Mouse (Mus musculus) testis, adult 2 months (tissue): ENCODE data around the gene Nkx6-2. TPM values are rescaled to one million over a fixed set of nuclear protein-coding genes. Genes with fewer than 3 reads are reported as not detected.
A peak's percentile ranks its signal among the peaks of the same experiment; 100 is the strongest.

Source experiments
- H3K27ac ChIP-seq: fragments of 200-500 bp; 2 replicates; pipeline ENCODE4 v1.5.1; 2012; ENCODE audit warnings: low read depth, low read length; ENCODE audit not compliant: control insufficient read depth, insufficient read depth
- H3K27me3 ChIP-seq: fragments of 200-500 bp; 2 replicates; pipeline ENCODE4 v1.6.1; 2012; ENCODE audit warnings: mild to moderate bottlenecking, low read length, moderate library complexity; ENCODE audit not compliant: control insufficient read depth, insufficient read depth
- H3K36me3 ChIP-seq: fragments of 200-500 bp; 2 replicates; pipeline ENCODE4 v1.6.1; 2012; ENCODE audit warnings: mild to moderate bottlenecking, low read length; ENCODE audit not compliant: control insufficient read depth, insufficient read depth
- H3K4me1 ChIP-seq: fragments of 200-500 bp; 2 replicates; pipeline ENCODE4 v1.6.1; 2012; ENCODE audit warnings: low read length; ENCODE audit not compliant: control insufficient read depth, insufficient read depth
- H3K4me3 ChIP-seq: fragments of 200-500 bp; 2 replicates; pipeline ENCODE4 v1.5.1; 2012; ENCODE audit warnings: low read depth, mild to moderate bottlenecking, low read length, moderate library complexity, mixed read lengths; ENCODE audit not compliant: control insufficient read depth
- CTCF ChIP-seq: fragments of 200-500 bp; IDR thresholded peaks from 2 replicates; pipeline ENCODE4 v1.5.1; 2012; ENCODE audit warnings: low read depth, mild to moderate bottlenecking, inconsistent platforms, low read length, moderate library complexity; ENCODE audit not compliant: control insufficient read depth, insufficient read depth, insufficient replicate concordance
- POLR2A ChIP-seq: fragments of 200-500 bp; IDR thresholded peaks from 2 replicates; pipeline ENCODE4 v1.6.1; 2012; ENCODE audit warnings: low read depth, mild to moderate bottlenecking, inconsistent platforms, low read length, moderate library complexity; ENCODE audit not compliant: control insufficient read depth
- polyA plus RNA-seq: library from polyadenylated mRNA; depleted of rRNA; stranded (reverse); fragments of >200 nt; gene quantifications from 2 replicates; pipeline ENCODE4 v1.2.3, GENCODE M21; 2012

Nkx6-2 gene
- polyA plus RNA-seq, 1 experiment: 14.5 TPM

- Histone ChIP-seq H3K4me1 (no peaks in the 10 kb centered on the region), H3K27me3 (no peaks in the 10 kb centered on the region), H3K4me3 (no peak overlapping the region), H3K27ac (no peak overlapping the region), H3K36me3 (no peaks in the 10 kb centered on the region)
- TF ChIP-seq POLR2A (no peak), CTCF (no peak)
Measured at GRCm38 (mm10) chr7:139591311-139591710, 8.7 kb upstream of the Nkx6-2 start.

- Histone ChIP-seq H3K27ac (no peak overlapping the region), H3K27me3 (no peaks in the 10 kb centered on the region; the same call in 1 of the 2 replicates), H3K4me3 (no peak overlapping the region), H3K4me1 (peaks cover 3% of the 10 kb centered on the region), H3K36me3 (no peaks in the 10 kb centered on the region)
- no peak for TF ChIP-seq POLR2A
- TF ChIP-seq CTCF: peak; percentile 87; the same call in 1 of the 2 replicates
Measured at GRCm38 (mm10) chr7:139590302-139590701, 7.7 kb upstream of the Nkx6-2 start.

- Histone ChIP-seq H3K36me3 (no peaks in the 10 kb centered on the region), H3K27ac (no peak overlapping the region), H3K4me3 (no peak overlapping the region), H3K4me1 (peaks cover 24% of the 10 kb centered on the region), H3K27me3 (peaks cover 2% of the 10 kb centered on the region; the same call in 1 of the 2 replicates)
- TF ChIP-seq CTCF (no peak), POLR2A (no peak)
Measured at GRCm38 (mm10) chr7:139587919-139588318, 5.3 kb upstream of the Nkx6-2 start.

DNA sequence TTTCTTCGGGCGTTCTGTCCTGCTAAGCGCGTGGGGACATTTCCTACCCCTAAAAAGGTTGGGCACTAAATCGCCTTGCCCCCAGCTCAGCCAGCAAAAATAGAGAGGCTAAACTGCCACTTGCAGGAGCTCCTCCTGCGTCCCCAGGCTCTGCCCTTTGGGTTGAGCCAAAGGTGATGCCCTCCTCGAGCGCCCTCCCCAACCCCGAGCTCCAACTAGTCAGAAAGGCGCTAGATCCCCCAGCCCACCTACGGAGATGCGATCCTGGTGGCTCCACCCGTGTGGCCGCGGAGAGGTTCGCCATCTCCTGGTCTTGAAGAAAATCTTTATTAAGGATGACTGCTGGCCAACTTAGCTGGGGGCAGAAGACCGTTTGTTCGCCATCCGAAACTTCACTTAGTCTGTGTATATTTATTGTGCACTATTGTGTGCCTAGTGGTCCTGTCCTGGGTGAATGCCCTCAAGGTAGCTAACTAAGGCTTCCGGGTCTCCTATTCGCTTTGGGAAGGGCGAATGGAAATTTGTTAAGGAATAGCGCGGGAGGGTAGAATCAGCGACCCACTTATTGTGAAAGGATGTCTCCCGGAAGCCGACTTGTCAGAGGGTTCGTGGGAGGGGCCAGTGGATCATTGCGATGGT, 2.7 kb upstream of the Nkx6-2 start:
- Histone ChIP-seq H3K4me1 (peaks cover 40% of the 10 kb centered on the region), H3K27ac (no peak overlapping the region), H3K27me3 (peaks cover 2% of the 10 kb centered on the region; the same call in 1 of the 2 replicates), H3K4me3 (no peak overlapping the region; the same call in 1 of the 2 replicates), H3K36me3 (no peaks in the 10 kb centered on the region)
- no peak for TF ChIP-seq CTCF
- TF ChIP-seq POLR2A: no peak

GRCm38 (mm10) chr7:139584221-139585175, 1.9 kb upstream of the Nkx6-2 start:
- no peaks in the 10 kb centered on the region for H3K36me3 ChIP-seq
- H3K4me1 ChIP-seq: peaks cover 40% of the 10 kb centered on the region
- H3K4me3 ChIP-seq: peak overlapping the region; percentile 31
- TF ChIP-seq CTCF: no peak
- TF ChIP-seq POLR2A: no peak
- peaks cover 2% of the 10 kb centered on the region; the same call in 1 of the 2 replicates for H3K27me3 ChIP-seq
- no peak overlapping the region for H3K27ac ChIP-seq

DNA sequence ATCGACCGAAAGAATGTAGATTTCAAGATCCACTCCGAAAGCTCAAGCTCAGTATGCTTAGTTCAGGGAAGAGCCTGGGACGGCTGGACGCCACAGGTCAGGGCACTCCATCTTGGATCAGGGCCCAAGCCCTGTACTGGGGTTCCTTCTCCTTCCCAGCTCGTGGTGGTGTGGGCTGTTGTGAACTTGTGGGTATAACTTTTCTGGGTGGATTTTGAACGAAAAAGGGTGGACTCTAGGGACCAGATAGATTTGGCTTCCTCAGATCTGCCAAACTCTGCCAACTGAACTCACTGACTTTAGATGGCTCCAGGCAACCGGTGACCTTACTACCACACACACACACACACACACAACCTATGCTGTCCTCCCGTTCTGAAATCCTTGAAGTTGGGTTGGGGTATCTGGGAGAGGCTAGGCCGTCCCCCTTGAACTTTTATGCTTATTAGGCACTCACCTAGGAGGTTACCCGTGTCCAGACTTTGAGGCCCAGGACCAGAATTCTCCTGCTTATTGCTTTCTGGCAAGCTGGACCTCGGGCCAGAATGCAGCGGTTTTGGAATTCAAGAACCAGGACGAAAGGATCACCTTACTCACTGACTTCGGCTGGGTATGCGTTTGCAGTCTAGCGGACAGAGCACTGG, 619 bp upstream of the Nkx6-2 start:
- H3K4me1 ChIP-seq: peaks cover 40% of the 10 kb centered on the region
- TF ChIP-seq POLR2A (no peak), CTCF (no peak)
- H3K4me3 ChIP-seq: peak overlapping the region; percentile 85
- no peak overlapping the region for H3K27ac ChIP-seq
- peaks cover 2% of the 10 kb centered on the region; the same call in 1 of the 2 replicates for H3K27me3 ChIP-seq
- no peaks in the 10 kb centered on the region for H3K36me3 ChIP-seq
